In the genomic region with DNA sequence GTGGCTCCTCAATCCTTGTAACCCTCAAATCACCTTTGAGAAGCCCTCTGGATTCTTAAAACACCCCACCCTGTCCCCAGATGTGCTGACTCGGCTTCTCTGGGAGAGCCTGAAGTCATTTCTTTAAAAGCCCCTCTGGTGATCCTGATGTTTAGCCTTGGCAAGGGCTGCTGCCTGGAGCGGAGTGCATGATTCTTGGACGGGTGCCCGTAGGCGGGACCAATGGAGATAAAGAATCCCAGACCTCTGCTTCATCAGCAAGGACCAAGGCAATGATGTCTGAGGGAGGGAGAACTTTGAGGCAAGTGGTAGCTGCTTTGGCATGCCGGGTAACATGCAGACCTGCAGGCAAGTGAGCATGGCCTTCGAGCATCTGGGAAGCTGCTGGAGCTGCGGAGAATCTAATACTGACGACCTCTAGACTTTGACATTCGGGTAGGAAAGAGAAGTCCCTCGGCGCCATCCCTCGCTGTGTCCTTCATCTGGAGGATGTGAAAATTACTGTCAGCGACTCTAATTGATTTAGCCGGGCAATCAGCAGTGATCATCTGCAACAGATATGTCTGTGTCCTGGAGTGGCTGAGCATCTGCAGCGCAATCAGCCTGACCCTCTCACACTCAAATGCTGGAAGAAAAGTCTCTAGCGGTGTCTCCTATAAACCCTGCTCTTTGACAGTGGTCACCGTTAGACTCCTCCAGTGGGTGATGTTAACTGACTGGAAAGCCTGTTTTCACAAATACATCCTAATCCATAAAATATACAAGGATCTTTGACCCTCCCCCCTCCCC, we compare ENCODE assay signal across 8 mouse cellular contexts.
DNase-seq lines count a peak whose midpoint lies in the region; ATAC-seq lines count a peak whose summit lies in the region.

No protein-coding gene starts in this region.

- no peaks in the 10 kb centered on the region; the same call in 1 of the 2 replicates for H3K27me3 ChIP-seq in heart, embryonic 12.5 days (replicated peaks)
- H3K27me3 ChIP-seq in neural tube, embryonic 15.5 days (replicated peaks) = no peaks in the 10 kb centered on the region

- H3K36me3 ChIP-seq in heart, embryonic 12.5 days = no peaks in the 10 kb centered on the region
- H3K36me3 ChIP-seq in neural tube, embryonic 15.5 days = no peaks in the 10 kb centered on the region

- H3K27ac ChIP-seq in heart, embryonic 12.5 days (ENCODE audit: poor library complexity, severe bottlenecking) = no peak overlapping the region
- H3K27ac ChIP-seq in neural tube, embryonic 15.5 days (replicated peaks) = no peak overlapping the region

- H3K4me1 ChIP-seq in heart, embryonic 12.5 days (replicated peaks) = peaks cover 18% of the 10 kb centered on the region
- H3K4me1 ChIP-seq in neural tube, embryonic 15.5 days = peaks cover 15% of the 10 kb centered on the region

- no peak overlapping the region for H3K4me3 ChIP-seq in heart, embryonic 12.5 days
- no peak overlapping the region for H3K4me3 ChIP-seq in neural tube, embryonic 15.5 days (replicated peaks)

- no peak overlapping the region for H3K9ac ChIP-seq in heart, embryonic 12.5 days
- no peak overlapping the region for H3K9ac ChIP-seq in neural tube, embryonic 15.5 days (replicated peaks)

- peak; percentile 8 to 32 for DNase-seq in cerebellum, postnatal 25 days
- DNase-seq in cerebellum, adult 18-20 months = no peak
- peak; percentile 53 for DNase-seq in adrenal gland, adult 8-10 months
- peak; percentile 69 for DNase-seq in kidney, postnatal 14 days
- no peak for DNase-seq in layer of hippocampus, postnatal 25 days (ENCODE audit: extremely low spot score in 1 of 2, low spot score in 1 of 2)
- no peak for DNase-seq in left cerebral cortex, adult 11 months (ENCODE audit: low spot score)

- no peak overlapping the region for H3K4me2 ChIP-seq in heart, embryonic 12.5 days
- no peak overlapping the region for H3K4me2 ChIP-seq in neural tube, embryonic 15.5 days

- H3K9me3 ChIP-seq in heart, embryonic 12.5 days (replicated peaks) = no peaks in the 10 kb centered on the region
- H3K9me3 ChIP-seq in neural tube, embryonic 15.5 days (replicated peaks) = no peaks in the 10 kb centered on the region

- 65% methylated on average over 18 of the region's 18 CpGs for WGBS in heart, embryonic 12.5 days
- 47% methylated on average over 18 of the region's 18 CpGs for WGBS in neural tube, embryonic 15.5 days

- ATAC-seq in heart, embryonic 12.5 days (ENCODE audit: insufficient number of reproducible peaks, low FRiP score) = peak; percentile 61; the same call in 1 of the 2 replicates
- peak; percentile 81 for ATAC-seq in neural tube, embryonic 15.5 days (ENCODE audit: low FRiP score)

Comparison
In these comparisons a context has a peak if more than half of its experiments do, and no peak if none do; other contexts are left out.
1. DNase-seq: peak in cerebellum, postnatal 25 days (2 of 2), adrenal gland, adult 8-10 months (single experiment) and kidney, postnatal 14 days (single experiment); none in cerebellum, adult 18-20 months (0 of 2), layer of hippocampus, postnatal 25 days (0 of 2) and left cerebral cortex, adult 11 months (single experiment).